Mouse (Mus musculus) bone marrow, adult 2 months (tissue): ENCODE results near the gene Aldh4a1.

ENCODE experiments used
- CTCF ChIP-seq: fragments of 200-500 bp; IDR thresholded peaks from 2 replicates; pipeline ENCODE4 v1.5.1; 2011; ENCODE audit warnings: low read length, control low read depth; ENCODE audit not compliant: control insufficient read depth, insufficient read depth
- POLR2A ChIP-seq: fragments of 200-500 bp; IDR thresholded peaks from 2 replicates; pipeline ENCODE4 v1.6.1; 2011; ENCODE audit warnings: low read depth, mild to moderate bottlenecking, control low read depth, low read length, borderline replicate concordance; ENCODE audit not compliant: control insufficient read depth

DNA sequence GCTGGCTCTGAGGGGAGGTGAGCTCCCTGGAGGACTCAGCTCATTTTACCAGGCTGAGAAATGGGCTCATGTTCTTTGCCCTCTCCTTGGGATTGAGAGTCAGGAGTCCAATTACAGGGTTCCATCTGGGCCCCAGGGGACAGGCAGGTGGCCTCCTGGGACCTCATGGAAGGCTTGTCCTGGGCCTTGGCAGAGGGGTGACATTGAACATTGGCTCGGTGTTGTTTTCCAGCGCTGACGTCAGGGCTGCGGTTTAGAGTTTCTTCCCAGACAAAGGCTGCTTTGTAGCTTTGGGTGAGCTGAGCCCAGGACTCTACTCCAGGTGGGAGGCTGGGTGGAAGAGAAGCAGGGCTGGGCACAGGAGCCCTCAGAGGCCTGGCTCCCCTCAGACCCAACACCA is 34.9 kb upstream of the Aldh4a1 start:
- TF ChIP-seq CTCF = no peak
- no peak for TF ChIP-seq POLR2A
